Mouse (Mus musculus): ENCODE measurements at regions not wholly inside any gene's neighbourhood (a gene's known extent, or its start where the extent isn't known, plus 50 kb on each side); places are given as distances from the start of the nearest gene placed in this dataset.
"Not testable (repeated sequence)": the region's sequence is repeated elsewhere in the genome, so short reads cannot be mapped to it uniquely, and the experiment has no call there.

GRCm38 (mm10) chr4:131407464-131407863, 430.6 kb downstream of the Ptpru start:
- DNase-seq (ENCODE audit: low spot score in 2 of 2): no peak

- DNase-seq (ENCODE audit: low spot score in 2 of 2): no peak
Observed at GRCm38 (mm10) chr4:131408644-131409043, 429.4 kb downstream of the Ptpru start.

DNA sequence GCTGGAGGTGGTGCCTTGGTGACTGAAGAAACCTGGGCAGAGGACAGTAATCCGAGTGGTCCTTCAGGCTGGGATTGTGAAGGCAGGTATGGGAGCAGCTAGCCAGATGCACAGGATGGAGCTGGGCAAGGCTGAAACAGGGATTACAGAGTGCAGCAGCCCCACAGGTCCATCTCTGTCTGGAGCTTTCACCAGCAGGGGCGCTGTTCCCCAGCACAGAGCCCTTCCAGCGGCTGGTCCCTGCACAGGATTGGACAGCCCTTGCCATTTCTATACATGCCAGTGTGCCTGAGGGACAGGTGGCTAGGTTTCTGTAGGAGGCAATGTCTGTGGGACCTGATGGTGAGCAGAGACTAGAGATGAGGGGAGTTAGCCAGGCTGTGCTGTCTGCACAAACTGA, 428.3 kb downstream of the Ptpru start:
- DNase-seq (ENCODE audit: low spot score in 2 of 2): peak; percentile 67 to 70

DNA sequence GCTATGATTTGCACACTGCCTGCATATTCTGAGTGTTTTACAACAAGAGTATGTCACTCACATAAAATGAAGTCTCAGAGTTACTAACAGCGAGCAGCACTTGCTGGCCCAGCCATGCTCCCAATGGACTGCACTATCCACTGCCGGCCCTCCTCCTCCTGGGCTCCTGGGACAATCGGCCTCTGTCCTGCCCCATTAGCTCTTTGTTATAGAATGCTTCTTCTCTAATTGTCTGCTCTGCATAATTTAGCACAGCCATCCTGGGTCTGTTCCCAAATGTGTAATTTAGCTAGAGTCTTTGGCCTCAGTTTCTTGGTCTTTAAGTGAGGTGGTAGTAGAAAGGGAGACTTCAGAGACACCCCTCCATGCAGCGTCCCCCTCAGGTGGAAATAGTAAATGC, 426.2 kb downstream of the Ptpru start:
- DNase-seq (ENCODE audit: low spot score in 2 of 2): no peak

GRCm38 (mm10) chr4:131413380-131413779, 424.7 kb downstream of the Ptpru start:
- DNase-seq (ENCODE audit: low spot score in 2 of 2): no peak

- no peak for DNase-seq (ENCODE audit: low spot score in 2 of 2)
Observed at GRCm38 (mm10) chr4:131415453-131415852, 422.6 kb downstream of the Ptpru start.

DNA sequence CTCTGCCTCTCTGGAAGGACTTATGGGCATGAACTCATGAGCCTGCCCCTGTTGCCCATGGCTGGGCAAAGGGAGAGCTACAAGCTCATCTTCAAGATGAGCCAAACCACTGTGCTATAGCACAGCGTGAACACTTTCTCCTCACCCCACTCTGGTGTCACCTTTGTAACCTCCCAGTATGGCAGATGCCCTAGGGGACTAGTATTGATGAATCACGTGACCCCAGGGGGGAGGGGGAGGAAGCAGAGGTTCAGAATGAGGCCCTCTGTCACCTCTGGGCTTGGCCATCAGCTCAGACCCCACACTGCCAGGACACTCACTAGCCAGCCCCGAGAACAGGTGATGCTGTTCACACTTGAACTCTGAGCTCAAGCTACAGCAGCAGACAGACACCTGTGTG, 421.9 kb downstream of the Ptpru start:
- DNase-seq (ENCODE audit: low spot score in 2 of 2): no peak

- peak in 1 of 2 experiments; percentile 32 for DNase-seq (ENCODE audit: low spot score in 2 of 2)
Observed at GRCm38 (mm10) chr4:131417159-131417748, 420.8 kb downstream of the Ptpru start.

DNA sequence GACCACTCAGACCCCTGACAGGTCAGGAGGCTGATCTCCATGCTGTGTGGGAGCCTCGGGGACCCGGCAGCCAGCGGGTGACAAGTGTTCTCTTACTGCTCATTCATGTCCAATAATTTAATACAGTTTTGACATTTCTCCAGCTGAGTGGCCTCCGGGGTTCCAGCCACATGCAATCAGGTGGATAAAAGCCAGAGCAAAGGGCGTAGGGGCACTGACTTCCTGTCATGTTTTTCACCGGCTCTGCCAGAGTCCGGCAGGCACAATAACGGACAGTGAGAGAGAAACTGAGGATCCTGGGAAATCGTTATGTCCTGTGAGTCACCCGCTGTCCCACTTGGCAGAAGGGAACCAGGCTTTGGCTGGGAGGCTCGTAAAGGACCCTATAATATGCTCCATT, 412.8 kb downstream of the Ptpru start:
- no peak for DNase-seq (ENCODE audit: low spot score in 2 of 2)

GRCm38 (mm10) chr4:131427871-131428270, 410.2 kb downstream of the Ptpru start:
- no peak for DNase-seq (ENCODE audit: low spot score in 2 of 2)

DNA sequence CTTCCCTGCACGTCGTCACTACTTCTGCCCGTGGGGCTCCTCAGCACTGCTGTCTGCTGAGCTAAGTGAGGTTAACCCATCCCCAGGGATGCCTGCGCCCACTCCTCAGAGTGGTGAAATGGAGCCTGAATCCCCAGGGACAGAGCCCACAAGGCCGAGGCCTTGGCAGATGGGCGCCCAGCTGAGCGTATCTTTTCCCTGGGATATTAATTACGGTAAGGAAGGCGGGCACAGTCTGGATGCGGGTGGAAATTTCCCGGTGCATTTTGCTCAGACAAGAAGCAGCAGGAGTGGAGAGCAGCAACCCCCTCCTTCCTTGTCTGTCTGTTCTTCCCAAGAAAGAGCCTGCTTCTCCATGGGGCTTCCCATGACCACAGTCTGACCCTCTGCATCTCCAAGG, 408.7 kb downstream of the Ptpru start:
- peak in 1 of 2 experiments; percentile 47 for DNase-seq (ENCODE audit: low spot score in 2 of 2)

DNA sequence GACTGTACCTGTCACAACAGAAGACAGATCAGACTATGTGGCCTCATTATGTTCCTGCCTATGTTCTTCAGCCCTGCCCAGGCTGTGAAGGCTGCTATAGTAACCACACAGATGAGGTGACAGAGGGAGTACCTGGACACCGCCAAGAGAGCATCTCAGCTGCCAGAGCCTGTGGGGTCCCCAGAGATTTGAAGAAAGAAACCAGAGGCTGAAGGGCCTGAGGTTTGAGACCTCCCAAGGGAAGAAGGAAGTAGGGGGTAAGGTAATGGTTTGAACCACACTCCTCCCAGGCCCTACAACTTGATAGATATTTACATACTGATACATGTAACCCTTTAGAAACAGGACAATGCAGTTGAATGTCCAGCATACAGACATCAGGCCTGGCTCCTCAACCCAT, 407.7 kb downstream of the Ptpru start:
- no peak for DNase-seq (ENCODE audit: low spot score in 2 of 2)

- DNase-seq (ENCODE audit: low spot score in 2 of 2): peak; percentile 91 to 92
Observed at GRCm38 (mm10) chr4:131431188-131431587, 406.9 kb downstream of the Ptpru start.

DNA sequence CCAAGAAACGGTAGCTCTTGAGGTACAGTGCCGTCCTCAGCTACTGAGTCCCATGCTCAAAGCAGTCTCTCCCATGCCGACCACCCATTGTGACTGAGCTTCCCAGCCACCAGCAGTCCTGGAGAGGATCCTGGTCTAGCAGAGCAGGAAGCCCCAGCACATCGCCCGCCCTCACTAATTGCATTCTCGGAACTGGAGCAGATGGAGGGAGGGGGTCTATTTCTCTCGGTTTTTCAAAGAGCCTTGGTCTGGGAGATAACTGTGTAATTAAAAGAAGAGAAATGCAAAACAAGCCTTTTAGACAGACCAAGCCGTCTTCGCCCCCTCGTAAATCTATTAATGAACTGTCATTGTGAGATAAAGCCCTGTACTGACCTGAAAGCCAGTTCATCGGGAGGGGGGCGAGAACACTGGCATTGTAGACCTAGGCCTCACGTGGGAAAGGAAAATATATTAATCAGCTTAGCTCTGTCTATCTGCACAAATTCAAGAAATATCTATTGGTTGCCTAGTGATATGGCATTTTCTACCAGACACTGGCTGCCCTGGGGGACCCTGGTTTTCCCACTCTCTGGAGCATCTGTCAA, 405.4 kb downstream of the Ptpru start:
- DNase-seq (ENCODE audit: low spot score in 2 of 2): no peak

- no peak for DNase-seq (ENCODE audit: low spot score in 2 of 2)
Observed at GRCm38 (mm10) chr4:131435222-131435621, 402.9 kb downstream of the Ptpru start.

- DNase-seq (ENCODE audit: low spot score in 2 of 2): no peak
Observed at GRCm38 (mm10) chr4:131438403-131438802, 399.7 kb downstream of the Ptpru start.

DNA sequence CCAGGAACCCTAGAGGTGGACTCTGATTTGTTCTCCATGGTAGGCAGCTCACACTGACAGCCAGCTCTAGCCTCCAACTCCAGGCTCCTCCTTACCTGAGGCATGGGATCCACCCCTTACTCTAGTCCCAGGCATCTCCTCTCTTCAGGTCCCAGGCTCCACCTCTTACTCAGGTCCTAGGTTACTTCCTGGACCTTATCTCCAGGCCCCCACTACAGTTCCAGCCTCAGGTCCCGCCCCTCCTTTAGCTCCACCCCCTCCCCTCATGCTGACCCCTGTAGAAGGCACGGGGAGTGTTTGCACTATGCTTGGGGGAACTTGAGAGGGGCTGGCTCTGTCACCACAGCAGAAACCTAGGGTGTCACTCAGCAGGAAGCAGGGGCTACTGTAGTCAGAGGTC, 399.2 kb downstream of the Ptpru start:
- no peak for DNase-seq (ENCODE audit: low spot score in 2 of 2)

DNA sequence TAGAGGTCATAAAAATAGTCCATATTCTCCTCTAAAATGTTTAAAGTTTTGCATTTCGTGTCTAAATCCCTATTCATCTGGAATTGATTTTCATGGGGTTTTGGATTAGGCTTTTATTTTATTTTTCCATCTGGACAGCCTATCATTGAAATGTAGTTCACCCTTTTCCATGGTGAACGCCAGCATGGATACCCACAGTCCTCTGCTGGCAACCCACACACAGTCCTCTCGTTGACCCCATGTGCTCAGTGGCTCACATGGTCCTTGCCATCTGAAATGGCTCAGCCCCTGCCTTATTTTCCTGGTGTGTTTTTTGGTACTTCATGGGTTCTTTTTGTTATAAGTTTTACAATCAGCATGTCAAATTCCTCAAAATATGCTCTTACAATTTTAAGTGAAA, 397.2 kb downstream of the Ptpru start:
- DNase-seq (ENCODE audit: low spot score in 2 of 2): no peak

DNA sequence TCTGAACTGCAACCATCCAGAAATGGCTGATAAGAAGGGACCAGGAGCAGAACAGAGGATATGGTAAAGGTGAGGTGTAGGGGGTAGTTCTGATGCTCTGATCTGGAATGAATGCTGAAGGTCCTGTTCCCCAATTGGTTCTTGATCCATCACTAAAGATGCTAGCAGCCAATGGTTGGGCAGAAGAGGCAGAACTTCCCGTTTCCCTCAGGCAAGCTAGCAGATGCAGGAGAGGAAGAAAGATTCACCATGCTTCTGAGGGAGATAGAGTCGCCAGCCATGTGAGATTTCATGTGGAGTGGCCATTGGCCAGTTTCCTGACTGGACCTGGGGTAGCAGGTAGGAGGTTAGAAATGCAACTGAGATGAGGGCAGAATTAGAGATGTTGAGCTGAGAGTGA, 394.6 kb downstream of the Ptpru start:
- DNase-seq (ENCODE audit: low spot score in 2 of 2): no peak

- DNase-seq (ENCODE audit: low spot score in 2 of 2): not testable (repeated sequence)
Observed at GRCm38 (mm10) chr4:131450296-131450695, 387.8 kb downstream of the Ptpru start.

- DNase-seq (ENCODE audit: low spot score in 2 of 2): no peak
Observed at GRCm38 (mm10) chr4:131457551-131457950, 380.5 kb downstream of the Ptpru start.

DNA sequence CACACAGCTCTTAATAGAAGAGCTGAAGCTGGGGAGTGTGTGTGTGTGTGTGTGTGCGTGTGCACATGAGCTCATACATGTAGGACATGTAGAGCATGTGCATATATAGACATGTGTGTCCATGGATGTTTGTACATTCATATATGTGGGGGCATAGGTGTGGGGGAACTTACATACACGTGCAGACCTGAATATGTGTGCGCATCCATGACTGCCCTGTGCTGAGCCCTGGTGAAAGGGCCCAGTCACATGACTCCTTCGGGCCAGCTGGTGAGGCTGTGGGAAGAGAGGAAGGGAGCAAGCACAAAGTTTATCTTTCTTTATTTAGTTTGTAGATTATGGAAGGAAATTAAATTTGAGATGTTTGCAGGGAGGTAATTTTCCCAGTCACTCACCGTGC, 378.3 kb downstream of the Ptpru start:
- DNase-seq (ENCODE audit: low spot score in 2 of 2): no peak

DNA sequence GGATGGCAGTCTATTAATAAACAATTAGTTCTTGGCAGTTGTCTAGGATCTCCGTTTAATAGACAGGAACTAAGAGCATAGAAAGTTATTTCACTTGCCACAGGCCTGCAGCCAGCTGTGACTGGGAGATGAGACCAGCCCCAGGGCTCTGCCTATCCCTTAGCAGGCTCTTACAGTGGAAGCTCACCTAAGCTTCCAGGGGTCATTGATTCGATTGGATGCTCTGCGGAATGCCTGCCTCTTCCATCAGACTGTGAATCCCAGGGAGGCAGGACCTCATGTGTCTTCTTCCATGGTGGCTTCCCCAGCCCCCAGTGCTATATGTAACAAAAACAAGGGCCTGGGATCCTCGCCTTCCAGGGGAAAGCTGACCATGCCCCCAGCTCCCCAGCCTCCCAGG, 376.8 kb downstream of the Ptpru start:
- DNase-seq (ENCODE audit: low spot score in 2 of 2): no peak
